Mouse (Mus musculus) E14TG2a.4 (cell line): Measurements from ENCODE around the gene Rnf38.

Experiments
- CTCF ChIP-seq: conservative IDR thresholded peaks from 2 replicates; pipeline ENCODE4 v1.5.1; 2014; ENCODE audit warnings: low read length
- POU5F1 ChIP-seq: IDR thresholded peaks from 2 replicates; pipeline ENCODE4 v1.6.1; 2014; ENCODE audit warnings: low read length, borderline replicate concordance

- TF ChIP-seq CTCF, result no peak
- no peak for TF ChIP-seq POU5F1
Measured at GRCm38 (mm10) chr4:44225128-44225527, 8.5 kb downstream of the Rnf38 start.
